Mouse (Mus musculus) limb, embryonic 14.5 days (tissue): ENCODE results near the gene Clcn6. TPM values are rescaled to one million over a fixed set of nuclear protein-coding genes. Genes with fewer than 3 reads are reported as not detected.
A peak's percentile ranks its signal among the peaks of the same experiment; 100 is the strongest.

ENCODE experiments used
- ATAC-seq: fragments of 200-750 bp; cut with Nextera tagmentation; 2 replicates; pipeline ENCODE4 v1.8.0; 2017; ENCODE audit warnings: low read depth, moderate number of reproducible peaks, moderate TSS enrichment; ENCODE audit not compliant: low FRiP score
- DNase-seq: peaks from one replicate; pipeline ENCODE4 v3.0.0-alpha.2; 2015; ENCODE audit warnings: low spot score
- H3K27ac ChIP-seq: fragments of 300-500 bp; sonication (generic); replicated peaks from 2 replicates; pipeline ENCODE4 v1.5.1; 2014; ENCODE audit warnings: low read depth, mild to moderate bottlenecking, low read length, moderate library complexity, mixed read lengths
- H3K27me3 ChIP-seq: fragments of 300-500 bp; sonication (generic); 2 replicates; pipeline ENCODE4 v1.6.1; 2014; ENCODE audit warnings: low read length, mixed read lengths; ENCODE audit not compliant: control insufficient read depth, insufficient read depth
- H3K36me3 ChIP-seq: fragments of 300-500 bp; sonication (generic); 2 replicates; pipeline ENCODE4 v1.6.1; 2014; ENCODE audit warnings: mild to moderate bottlenecking, low read length, moderate library complexity, mixed read lengths; ENCODE audit not compliant: control insufficient read depth, insufficient read depth
- H3K4me1 ChIP-seq: fragments of 300-500 bp; sonication (generic); 2 replicates; pipeline ENCODE4 v1.6.1; 2014; ENCODE audit warnings: antibody characterized with exemption, low read length, mixed read lengths; ENCODE audit not compliant: control insufficient read depth, insufficient read depth
- H3K4me2 ChIP-seq: fragments of 300-500 bp; sonication (generic); replicated peaks from 2 replicates; pipeline ENCODE4 v1.6.1; 2014; ENCODE audit warnings: low read depth, mild to moderate bottlenecking, low read length, moderate library complexity; ENCODE audit not compliant: severe bottlenecking
- H3K4me3 ChIP-seq: fragments of 300-500 bp; sonication (generic); replicated peaks from 2 replicates; pipeline ENCODE4 v1.5.1; 2014; ENCODE audit warnings: low read length
- H3K9ac ChIP-seq: fragments of 300-500 bp; sonication (generic); 2 replicates; pipeline ENCODE4 v1.6.1; 2014; ENCODE audit warnings: mild to moderate bottlenecking, low read depth, low read length, moderate library complexity; ENCODE audit not compliant: severe bottlenecking
- H3K9me3 ChIP-seq: fragments of 300-500 bp; sonication (generic); 2 replicates; pipeline ENCODE4 v1.6.1; 2016; ENCODE audit warnings: low read length; ENCODE audit not compliant: control insufficient read depth
- POLR2A ChIP-seq: fragments of 200-500 bp; IDR thresholded peaks from 2 replicates; pipeline ENCODE4 v1.8.0; 2012; ENCODE audit warnings: inconsistent platforms, mild to moderate bottlenecking, moderate library complexity, borderline replicate concordance; ENCODE audit not compliant: insufficient read depth, insufficient read length; ENCODE audit errors: extremely low read depth
- WGBS: fragments of 180-500 bp; shearing (Covaris S2); extraction: QIAGEN DNeasy Blood & Tissue Kit; methylation state at CpG from one replicate; pipeline ENCODE4 v1.1.7; 2014; 5-methylcytosine and 5-hydroxymethylcytosine counted together
- polyA plus RNA-seq, 2 experiments: library from polyadenylated mRNA; depleted of rRNA in 1 of 2; stranded (reverse) in 1 of 2; unstranded in 1 of 2; fragments of >200 nt; fragmentation: Nextera tagmentation in 1 of 2; extraction: Ambion mirVana in 1 of 2; gene quantifications; 2 replicates each; pipeline versions ENCODE4 v1.2.1 to v1.2.3; 2012 to 2014

Gene Clcn6
- polyA plus RNA-seq, 2 experiments: 6.9 to 22.5 TPM

GRCm38 (mm10) chr4:147959881-147960831 lies 78.5 kb downstream of the Clcn6 start:
- Histone ChIP-seq H3K4me3 (no peak overlapping the region), H3K9me3 (no peaks in the 10 kb centered on the region), H3K9ac (no peak overlapping the region), H3K27me3 (no peaks in the 10 kb centered on the region), H3K36me3 (no peaks in the 10 kb centered on the region), H3K4me1 (no peaks in the 10 kb centered on the region), H3K4me2 (no peak overlapping the region), H3K27ac (no peak overlapping the region)
- peak; percentile 73 for DNase-seq
- ATAC-seq: no peak
- no peak for TF ChIP-seq POLR2A
- 39% methylated on average over 6 of the region's 6 CpGs for WGBS

DNA sequence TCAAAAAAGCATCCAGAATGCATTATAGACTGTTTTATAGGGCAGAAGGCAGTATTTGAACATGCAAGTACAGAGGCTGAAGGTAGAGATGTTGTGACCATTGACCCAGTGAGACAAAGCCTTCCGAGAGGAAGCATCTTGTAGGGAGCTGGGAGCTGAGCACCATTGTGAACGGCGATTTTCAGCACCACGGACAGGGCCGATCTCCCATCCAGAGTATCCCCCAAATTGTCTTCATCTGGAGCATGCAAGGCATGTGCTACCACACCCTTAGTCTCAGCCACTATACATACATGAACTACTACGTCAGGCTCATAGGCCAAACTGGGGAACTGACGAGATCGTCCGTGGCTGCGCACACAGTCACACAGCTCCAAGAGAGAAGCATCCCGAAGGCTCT lies 81.5 kb downstream of the Clcn6 start:
- DNase-seq (peak; percentile 49), ATAC-seq (no peak)
- Histone ChIP-seq H3K4me3 (no peak overlapping the region), H3K9me3 (no peaks in the 10 kb centered on the region), H3K9ac (no peak overlapping the region), H3K27ac (no peak overlapping the region), H3K36me3 (no peaks in the 10 kb centered on the region), H3K4me2 (no peak overlapping the region), H3K27me3 (no peaks in the 10 kb centered on the region), H3K4me1 (no peaks in the 10 kb centered on the region)
- TF ChIP-seq POLR2A: no peak
- 41% methylated on average over 11 of the region's 11 CpGs for WGBS

Other genes with a start within 250 kb of the Clcn6 start
- 2.8 and 5.1 TPM in 2 replicates for gene Zfp984, start 229.0 kb downstream of the Clcn6 start, polyA plus RNA-seq (2012; rRNA removed)
- 8.9 and 9.2 TPM in 2 replicates for gene Zfp984, start 229.0 kb downstream of the Clcn6 start, polyA plus RNA-seq (2014; fragmentation: Nextera tagmentation; extraction: Ambion mirVana)
- gene Zfp933, start 190.5 kb downstream of the Clcn6 start, polyA plus RNA-seq (2012; rRNA removed): 5.7 and 7.2 TPM in 2 replicates
- 5.0 and 5.2 TPM in 2 replicates for gene Zfp933, start 190.5 kb downstream of the Clcn6 start, polyA plus RNA-seq (2014; fragmentation: Nextera tagmentation; extraction: Ambion mirVana)
- 94.4 and 98.1 TPM in 2 replicates for gene Miip, start 170.0 kb downstream of the Clcn6 start, polyA plus RNA-seq (2012; rRNA removed)
- gene Miip, start 170.0 kb downstream of the Clcn6 start, polyA plus RNA-seq (2014; fragmentation: Nextera tagmentation; extraction: Ambion mirVana): 22.4 and 29.1 TPM in 2 replicates
- gene Fv1, start 169.8 kb downstream of the Clcn6 start, polyA plus RNA-seq (2012; rRNA removed): 5.8 and 8.4 TPM in 2 replicates
- gene Fv1, start 169.8 kb downstream of the Clcn6 start, polyA plus RNA-seq (2014; fragmentation: Nextera tagmentation; extraction: Ambion mirVana): 6.5 and 10.8 TPM in 2 replicates
- gene Mfn2, start 134.1 kb downstream of the Clcn6 start, polyA plus RNA-seq (2012; rRNA removed): 29.6 and 33.4 TPM in 2 replicates
- gene Mfn2, start 134.1 kb downstream of the Clcn6 start, polyA plus RNA-seq (2014; fragmentation: Nextera tagmentation; extraction: Ambion mirVana): 29.8 and 30.2 TPM in 2 replicates
- 104 and 129 TPM in 2 replicates for gene Plod1, start 102.1 kb downstream of the Clcn6 start, polyA plus RNA-seq (2012; rRNA removed)
- gene Plod1, start 102.1 kb downstream of the Clcn6 start, polyA plus RNA-seq (2014; fragmentation: Nextera tagmentation; extraction: Ambion mirVana): 93.0 and 103 TPM in 2 replicates
- gene 2510039O18Rik, start 97.9 kb downstream of the Clcn6 start, polyA plus RNA-seq (2012; rRNA removed): 63.2 and 88.2 TPM in 2 replicates
- gene 2510039O18Rik, start 97.9 kb downstream of the Clcn6 start, polyA plus RNA-seq (2014; fragmentation: Nextera tagmentation; extraction: Ambion mirVana): 25.9 and 29.9 TPM in 2 replicates
- gene Nppb, start 53.0 kb downstream of the Clcn6 start, polyA plus RNA-seq (2012; rRNA removed): 0.11 TPM in 1 of 2 replicates, not detected in the other
- 0.44 TPM in 1 of 2 replicates, not detected in the other for gene Nppb, start 53.0 kb downstream of the Clcn6 start, polyA plus RNA-seq (2014; fragmentation: Nextera tagmentation; extraction: Ambion mirVana)
- 0.33 TPM in 1 of 2 replicates, not detected in the other for gene Nppa, start 38.1 kb downstream of the Clcn6 start, polyA plus RNA-seq (2012; rRNA removed)
- gene Nppa, start 38.1 kb downstream of the Clcn6 start, polyA plus RNA-seq (2014; fragmentation: Nextera tagmentation; extraction: Ambion mirVana): 0.87 and 1.0 TPM in 2 replicates
- 37.4 and 44.8 TPM in 2 replicates for gene Mthfr, start 256 bp upstream of the Clcn6 start, polyA plus RNA-seq (2012; rRNA removed)
- gene Mthfr, start 256 bp upstream of the Clcn6 start, polyA plus RNA-seq (2014; fragmentation: Nextera tagmentation; extraction: Ambion mirVana): 18.9 and 21.0 TPM in 2 replicates
- gene Agtrap, start 49.2 kb upstream of the Clcn6 start, polyA plus RNA-seq (2012; rRNA removed): 11.0 and 14.6 TPM in 2 replicates
- 17.6 and 20.1 TPM in 2 replicates for gene Agtrap, start 49.2 kb upstream of the Clcn6 start, polyA plus RNA-seq (2014; fragmentation: Nextera tagmentation; extraction: Ambion mirVana)
- gene Mad2l2, start 91.6 kb upstream of the Clcn6 start, polyA plus RNA-seq (2012; rRNA removed): 55.9 and 56.9 TPM in 2 replicates
- 66.0 and 77.8 TPM in 2 replicates for gene Mad2l2, start 91.6 kb upstream of the Clcn6 start, polyA plus RNA-seq (2014; fragmentation: Nextera tagmentation; extraction: Ambion mirVana)
- 1.5 and 1.7 TPM in 2 replicates for gene Draxin, start 91.9 kb upstream of the Clcn6 start, polyA plus RNA-seq (2012; rRNA removed)
- gene Draxin, start 91.9 kb upstream of the Clcn6 start, polyA plus RNA-seq (2014; fragmentation: Nextera tagmentation; extraction: Ambion mirVana): 0.45 and 0.50 TPM in 2 replicates
- gene Fbxo6, start 113.3 kb upstream of the Clcn6 start, polyA plus RNA-seq (2012; rRNA removed): 12.4 and 13.9 TPM in 2 replicates
- 15.5 and 16.4 TPM in 2 replicates for gene Fbxo6, start 113.3 kb upstream of the Clcn6 start, polyA plus RNA-seq (2014; fragmentation: Nextera tagmentation; extraction: Ambion mirVana)
- 21.1 and 24.7 TPM in 2 replicates for gene Fbxo44, start 121.7 kb upstream of the Clcn6 start, polyA plus RNA-seq (2012; rRNA removed)
- 8.1 and 10.8 TPM in 2 replicates for gene Fbxo44, start 121.7 kb upstream of the Clcn6 start, polyA plus RNA-seq (2014; fragmentation: Nextera tagmentation; extraction: Ambion mirVana)
- 4.2 and 4.4 TPM in 2 replicates for gene Fbxo2, start 121.8 kb upstream of the Clcn6 start, polyA plus RNA-seq (2012; rRNA removed)
- 4.3 and 6.7 TPM in 2 replicates for gene Fbxo2, start 121.8 kb upstream of the Clcn6 start, polyA plus RNA-seq (2014; fragmentation: Nextera tagmentation; extraction: Ambion mirVana)
- 0.47 and 1.4 TPM in 2 replicates for gene Disp3, start 249.1 kb upstream of the Clcn6 start, polyA plus RNA-seq (2012; rRNA removed)
- 0.34 and 0.35 TPM in 2 replicates for gene Disp3, start 249.1 kb upstream of the Clcn6 start, polyA plus RNA-seq (2014; fragmentation: Nextera tagmentation; extraction: Ambion mirVana)